Mouse (Mus musculus) cerebellum, postnatal 25 days (tissue): ENCODE measurements around the gene Creg2.
A peak's percentile ranks its signal among the peaks of the same experiment; 100 is the strongest.
"Not testable (repeated sequence)": the region's sequence is repeated elsewhere in the genome, so short reads cannot be mapped to it uniquely, and the experiment has no call there.

Experiments used
- DNase-seq, 2 experiments: peaks; one replicate each; pipeline ENCODE4 v3.0.0; 2021; ENCODE audit warnings: mixed read lengths in 2 of 2

Creg2 gene

DNA sequence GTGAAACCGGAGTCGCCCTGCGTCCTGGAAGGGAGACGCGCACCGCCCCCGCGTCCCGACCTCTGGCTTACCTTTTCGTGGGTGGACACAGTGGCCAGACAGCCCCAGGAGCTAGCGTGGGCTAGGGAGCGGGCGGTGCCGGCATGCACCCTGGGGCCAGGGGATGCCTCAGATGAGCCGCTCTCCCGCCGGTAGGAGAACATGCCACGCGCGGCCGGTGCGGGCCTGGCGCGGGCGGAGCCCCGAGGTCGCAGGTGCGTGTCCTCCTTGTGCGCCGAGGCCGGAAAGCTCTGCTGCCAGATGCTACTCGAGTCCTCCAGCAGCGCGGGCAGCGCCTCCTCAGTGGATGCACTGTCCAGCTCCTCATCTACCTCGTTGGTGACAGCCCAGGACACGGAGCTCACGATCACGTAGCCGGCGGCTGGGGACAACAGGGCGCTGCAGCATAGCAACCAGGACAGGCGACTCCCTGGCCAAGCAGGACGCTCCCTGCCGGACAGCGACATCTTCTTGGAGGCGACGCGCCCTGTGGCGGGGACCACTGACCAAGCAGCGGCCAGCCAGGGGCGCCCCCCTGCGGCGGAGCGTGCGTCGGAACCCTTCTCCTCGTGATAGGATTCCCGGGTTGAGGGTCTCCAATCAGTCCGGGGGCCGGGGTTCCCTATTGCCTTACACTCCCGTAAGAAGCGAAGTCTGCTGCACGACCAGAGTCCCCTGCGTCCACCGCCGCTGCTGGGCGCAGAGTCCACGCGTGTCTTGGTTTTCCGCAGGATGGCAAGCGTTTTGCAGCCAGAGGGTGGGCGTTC is 636 bp downstream of the Creg2 start:
- DNase-seq: peak; percentile 68 to 81

- DNase-seq: peak in 1 of 2 experiments; percentile 40
These were observed 1.4 kb downstream of the Creg2 start for GRCm38 (mm10) chr1:39649691-39650434.

- no peak for DNase-seq
These were observed 2.7 kb downstream of the Creg2 start for GRCm38 (mm10) chr1:39648584-39648983.

DNA sequence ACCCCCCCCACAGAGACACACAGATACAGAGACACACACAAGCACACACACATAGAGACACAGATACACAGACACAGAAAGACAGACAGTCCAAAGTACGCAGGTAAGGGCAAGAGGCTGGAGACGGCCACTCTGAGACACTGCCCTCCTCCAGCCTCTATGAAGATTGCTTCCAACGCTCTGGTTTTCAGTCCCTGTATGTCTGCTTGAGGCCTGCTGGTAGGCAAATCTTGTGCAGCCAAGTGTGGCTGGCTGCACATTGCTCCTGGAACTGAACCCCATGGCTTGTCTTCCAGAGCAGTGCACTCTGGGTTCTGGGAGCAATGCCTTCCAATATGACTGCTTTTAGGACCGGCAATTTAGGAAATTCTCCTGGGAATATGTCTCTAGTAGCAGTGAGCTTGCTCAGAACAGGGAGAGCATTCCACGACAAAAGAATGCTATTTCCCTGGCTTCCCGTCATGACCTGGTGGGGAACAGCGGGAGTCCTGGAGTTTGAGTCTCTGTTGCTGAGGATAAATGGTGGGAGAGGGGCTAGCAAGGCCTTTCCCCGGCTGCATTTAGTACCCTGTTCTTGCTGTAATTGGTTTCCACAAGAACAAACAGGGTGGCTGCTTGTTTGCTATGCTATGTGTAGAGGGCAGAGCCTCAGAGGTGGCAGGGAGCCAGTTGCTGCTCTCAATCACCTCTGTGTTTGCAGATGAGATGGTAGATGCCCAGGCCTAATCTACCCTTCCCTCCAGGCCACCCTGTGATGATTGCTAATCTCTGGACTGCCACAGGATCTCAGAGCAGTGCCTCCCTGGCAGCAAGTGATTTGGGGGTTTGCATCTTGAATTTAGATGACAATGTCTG is 5.1 kb downstream of the Creg2 start:
- peak; percentile 11 to 32 for DNase-seq

- DNase-seq: no peak
These were observed 6.9 kb downstream of the Creg2 start for GRCm38 (mm10) chr1:39644333-39644732.

DNA sequence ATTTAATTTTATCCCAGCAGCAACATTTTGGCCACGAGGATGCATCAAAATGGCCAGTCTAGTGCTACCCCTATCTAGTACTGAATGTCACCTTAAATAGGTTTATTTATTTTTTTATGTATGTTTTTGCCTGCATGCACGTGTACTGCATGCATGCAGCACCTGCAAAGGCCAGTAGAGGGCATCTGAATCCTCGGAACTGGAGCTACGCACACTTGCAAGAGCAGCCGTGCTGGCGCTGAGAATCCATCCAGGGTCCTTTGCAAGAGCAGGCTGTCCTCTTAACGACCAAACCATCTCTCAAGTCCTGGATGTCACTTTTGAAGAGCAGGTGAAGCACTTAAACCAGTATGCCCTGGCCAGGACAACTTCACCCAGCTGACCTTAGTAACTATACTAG is 9.6 kb downstream of the Creg2 start:
- no peak for DNase-seq

GRCm38 (mm10) chr1:39637139-39637538 is 14.1 kb downstream of the Creg2 start:
- DNase-seq: no peak

DNA sequence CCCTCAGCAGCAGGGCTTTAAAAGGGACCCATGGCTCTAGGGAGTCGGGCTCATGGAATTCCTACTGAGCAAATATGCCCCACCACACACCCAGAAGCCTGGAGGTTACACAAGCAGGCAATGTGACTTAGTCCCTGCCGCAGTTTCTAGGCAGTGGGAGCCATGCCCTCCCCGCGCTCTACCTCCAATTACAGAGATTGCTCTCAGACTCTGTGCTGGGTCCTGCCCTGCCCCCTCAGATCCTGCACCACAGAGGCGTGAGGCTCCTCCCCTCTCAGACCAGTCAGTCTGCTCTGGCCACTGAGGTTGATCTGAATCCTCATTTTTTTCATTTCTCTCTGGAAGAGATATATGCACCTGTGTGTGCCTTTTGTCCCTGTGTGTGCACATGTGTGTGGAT is 14.6 kb downstream of the Creg2 start:
- no peak for DNase-seq

- DNase-seq: no peak
These were observed 15.1 kb downstream of the Creg2 start for GRCm38 (mm10) chr1:39636196-39636595.

DNA sequence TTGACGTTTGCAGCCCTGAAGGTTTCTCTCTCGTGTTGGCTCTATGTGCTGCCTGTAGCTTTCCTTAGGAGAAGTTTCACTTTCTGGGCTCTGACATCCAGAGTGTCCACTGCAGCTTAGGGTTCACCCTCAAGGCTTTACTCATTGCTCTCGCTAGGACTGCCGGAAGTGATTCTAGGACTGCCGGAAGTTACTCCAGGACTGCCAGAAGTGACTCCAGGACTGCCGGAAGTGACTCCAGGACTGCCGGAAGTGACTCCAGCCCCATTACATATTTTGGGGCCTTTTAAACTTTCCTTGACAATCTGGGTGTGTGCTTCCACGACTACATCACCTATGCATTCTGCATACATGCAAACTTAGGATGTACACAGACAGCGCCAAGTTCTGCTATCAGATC is 22.7 kb downstream of the Creg2 start:
- no peak for DNase-seq

GRCm38 (mm10) chr1:39625491-39625890 is 25.8 kb downstream of the Creg2 start:
- no peak for DNase-seq

GRCm38 (mm10) chr1:39623729-39624128 is 27.5 kb downstream of the Creg2 start:
- no peak for DNase-seq

DNA sequence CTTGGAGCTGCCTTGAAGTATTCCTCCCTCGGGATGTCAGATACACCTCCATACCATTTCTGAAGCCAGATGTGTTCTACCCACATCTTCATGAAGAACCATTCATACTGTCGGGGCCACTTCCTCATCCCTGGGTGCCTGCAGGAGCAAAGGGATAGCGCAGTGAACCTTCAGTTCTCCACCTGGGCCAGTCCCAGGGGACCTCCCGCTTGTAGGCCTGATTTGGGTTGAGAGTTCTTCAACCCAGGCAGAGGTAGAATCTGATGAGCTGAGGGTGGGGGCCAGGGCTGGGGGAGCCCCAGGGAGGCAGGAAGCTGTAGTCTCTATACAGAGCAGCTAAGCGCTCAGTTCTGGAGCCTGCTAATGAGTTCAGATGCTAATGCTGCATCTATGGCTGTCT is 28.2 kb downstream of the Creg2 start:
- DNase-seq: no peak

DNA sequence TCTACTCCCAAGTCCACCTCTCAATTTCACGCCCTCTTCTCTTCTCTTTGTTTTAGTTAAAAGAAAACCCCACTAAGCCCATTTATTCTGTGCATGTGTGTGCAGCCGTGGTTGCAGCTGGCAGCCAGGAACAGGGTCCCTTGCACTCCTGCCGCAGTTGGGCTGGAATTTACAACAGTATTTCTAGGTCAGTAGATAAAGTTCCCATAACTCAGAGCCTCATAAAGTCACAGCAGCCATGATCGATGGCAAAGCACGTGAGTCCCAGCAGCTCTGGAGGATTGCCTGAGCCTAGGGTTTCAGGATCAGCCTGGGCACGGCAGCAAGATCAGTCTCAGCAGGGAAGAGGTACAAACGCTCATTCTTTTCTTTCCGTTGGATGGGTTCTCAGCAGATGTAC is 32.8 kb downstream of the Creg2 start:
- no peak for DNase-seq

DNA sequence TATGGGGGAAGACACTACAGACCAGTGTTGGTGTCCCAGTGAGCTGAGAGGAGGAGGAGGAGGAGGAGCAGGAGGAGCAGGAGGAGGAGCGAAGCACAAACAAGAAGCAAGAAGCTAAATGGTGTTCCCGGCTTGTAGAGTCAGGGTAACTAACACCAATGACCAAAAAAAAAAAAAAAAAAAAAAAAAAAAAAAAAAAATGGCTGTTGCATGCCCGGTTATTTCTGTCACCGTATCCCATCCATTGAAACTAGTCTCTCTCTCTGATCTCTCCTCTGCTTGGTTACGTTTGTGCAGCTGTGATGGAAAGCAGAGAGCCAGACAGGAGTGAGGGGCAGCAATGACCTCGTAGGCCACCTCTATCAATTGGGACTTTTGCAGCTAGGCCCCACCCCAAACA is 35.7 kb downstream of the Creg2 start:
- DNase-seq: no peak

GRCm38 (mm10) chr1:39614462-39615279 is 36.6 kb downstream of the Creg2 start:
- DNase-seq: peak; percentile 51 to 66

DNA sequence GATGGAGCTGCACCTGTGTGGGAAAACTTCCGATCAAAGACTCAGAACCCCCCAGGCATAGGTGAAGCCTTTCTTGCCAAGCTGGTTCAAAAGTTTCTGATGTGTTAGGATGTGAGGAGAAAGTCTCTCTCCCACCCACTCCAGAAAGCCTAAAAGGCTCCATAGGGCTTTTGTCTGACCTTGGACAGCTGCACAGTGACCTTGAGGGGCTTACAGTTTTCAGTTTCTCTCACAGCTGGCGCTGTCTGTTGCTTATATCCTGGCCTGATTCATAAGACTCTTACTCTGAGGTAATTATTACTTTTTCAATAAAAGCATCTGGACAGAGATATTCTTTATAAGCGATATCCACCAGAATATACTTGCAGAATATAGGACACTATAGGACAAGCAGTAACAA is 38.2 kb downstream of the Creg2 start:
- DNase-seq: no peak

DNA sequence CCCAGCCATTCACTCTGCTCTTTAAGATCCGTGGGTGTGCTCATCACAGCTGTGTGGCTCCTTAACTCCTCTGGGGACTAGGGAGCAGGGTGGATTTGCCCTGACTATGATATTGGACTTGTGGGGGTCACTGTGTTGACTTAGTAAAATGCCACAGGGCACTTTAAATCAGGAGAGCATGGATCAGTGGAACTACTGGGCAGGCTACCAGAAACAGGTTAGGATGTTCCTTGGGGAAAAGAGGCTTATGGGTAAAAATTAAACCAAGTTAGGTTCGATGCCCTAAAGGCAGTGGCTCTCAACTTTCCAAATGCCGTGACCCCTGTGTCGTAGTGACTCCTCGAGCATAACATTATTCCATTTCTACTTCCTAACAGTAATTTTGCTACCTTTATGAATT is 38.8 kb downstream of the Creg2 start:
- no peak for DNase-seq

GRCm38 (mm10) chr1:39608534-39608933 is 42.7 kb downstream of the Creg2 start:
- DNase-seq: no peak

DNA sequence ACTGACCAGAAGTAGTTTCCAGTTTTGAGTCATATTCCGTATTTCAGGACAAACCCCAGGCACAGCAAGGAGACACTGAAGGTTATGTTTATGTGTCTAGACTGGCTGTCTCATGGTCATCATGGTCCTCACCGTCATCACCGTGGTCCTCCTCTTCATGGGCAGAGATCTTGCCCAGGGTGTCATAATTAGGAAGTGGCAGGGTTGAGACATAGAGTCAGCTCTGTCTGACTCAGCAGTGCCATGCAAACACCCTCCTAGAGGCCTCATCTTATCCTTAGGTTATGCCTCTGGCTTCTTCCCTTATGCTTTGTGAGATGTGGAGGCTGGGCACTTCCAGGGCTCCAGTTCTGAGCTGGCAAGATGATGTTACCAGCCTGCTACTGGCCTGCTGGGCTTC is 48.8 kb downstream of the Creg2 start:
- DNase-seq: no peak

- peak; percentile 61 to 72 for DNase-seq
These were observed 52.5 kb downstream of the Creg2 start for GRCm38 (mm10) chr1:39598726-39599125.

GRCm38 (mm10) chr1:39597135-39597534 is 54.1 kb downstream of the Creg2 start:
- DNase-seq: not testable (repeated sequence)
